Mouse (Mus musculus) skeletal muscle tissue, adult 2 months (tissue): ENCODE measurements around the gene Rptor.

ENCODE experiments used
- DNase-seq: peaks from one replicate; pipeline ENCODE4 v3.0.0-alpha.2; 2012; ENCODE audit warnings: low read depth, low spot score

Rptor gene

DNA sequence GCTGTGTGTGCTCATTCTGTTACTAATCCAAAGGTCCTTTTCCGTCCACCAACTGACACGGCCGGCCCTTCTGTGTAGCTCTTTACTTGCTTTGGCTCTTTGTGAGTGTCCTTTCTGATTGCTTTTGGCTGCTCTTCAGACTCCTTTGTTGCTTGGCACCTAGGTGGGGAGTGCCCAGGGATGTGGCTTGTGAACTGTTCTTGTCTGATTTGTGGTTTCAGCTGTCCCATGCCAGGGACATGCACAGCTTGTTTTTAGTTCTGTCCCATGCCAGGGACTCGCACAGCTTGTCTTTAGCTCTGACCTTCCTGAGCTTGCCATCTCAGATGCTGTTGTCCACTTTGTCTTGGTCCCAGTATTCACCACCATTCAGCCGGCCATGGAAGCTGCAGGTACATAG, 4.8 kb downstream of the Rptor start:
- no peak for DNase-seq

- DNase-seq = no peak
Observed at GRCm38 (mm10) chr11:119611496-119611895, 8.8 kb downstream of the Rptor start.

- DNase-seq = no peak
Observed at GRCm38 (mm10) chr11:119612179-119612578, 9.5 kb downstream of the Rptor start.

- peak; percentile 42 for DNase-seq
Observed at GRCm38 (mm10) chr11:119615087-119615486, 12.4 kb downstream of the Rptor start.

- no peak for DNase-seq
Observed at GRCm38 (mm10) chr11:119618763-119619162, 16.1 kb downstream of the Rptor start.

DNA sequence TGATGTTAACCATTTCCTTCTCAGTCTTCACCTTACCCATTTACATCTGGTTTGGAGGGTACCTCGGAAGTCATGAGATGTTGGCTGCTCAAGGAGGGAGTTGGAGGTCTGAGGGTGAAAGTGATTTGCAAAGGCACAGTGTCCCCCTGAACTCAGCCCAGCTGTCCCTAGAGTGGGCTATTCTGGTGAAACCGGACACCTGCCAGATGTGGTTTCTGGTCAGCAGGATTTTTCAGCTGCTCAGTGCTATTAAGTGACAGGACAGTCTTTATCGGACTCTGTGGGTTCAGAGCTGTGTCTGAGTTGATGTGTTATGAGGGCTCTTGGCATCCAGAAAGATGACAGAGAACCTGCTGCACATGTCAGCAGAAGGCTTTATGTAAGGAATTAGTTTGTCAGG, 18.6 kb downstream of the Rptor start:
- DNase-seq = no peak

DNA sequence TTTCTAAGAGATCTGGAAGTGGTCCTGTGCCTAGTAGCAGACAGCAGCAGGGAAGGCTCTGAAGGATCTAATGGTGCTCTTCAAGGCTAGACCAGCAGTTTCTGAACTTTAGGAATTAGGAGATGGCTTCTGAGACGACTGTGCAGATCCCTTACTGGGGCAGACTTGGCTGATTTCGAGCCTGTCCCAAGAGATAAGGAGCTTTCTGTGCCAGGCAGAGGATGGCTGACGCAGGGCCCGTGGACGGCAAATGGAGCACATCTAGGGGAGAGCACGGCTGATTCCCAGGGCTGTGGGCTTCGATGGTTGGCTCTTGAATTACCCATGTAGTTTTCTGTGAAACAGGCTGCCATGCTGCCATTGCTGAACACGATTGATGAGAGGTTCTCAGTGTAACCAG, 21.1 kb downstream of the Rptor start:
- DNase-seq = no peak

DNA sequence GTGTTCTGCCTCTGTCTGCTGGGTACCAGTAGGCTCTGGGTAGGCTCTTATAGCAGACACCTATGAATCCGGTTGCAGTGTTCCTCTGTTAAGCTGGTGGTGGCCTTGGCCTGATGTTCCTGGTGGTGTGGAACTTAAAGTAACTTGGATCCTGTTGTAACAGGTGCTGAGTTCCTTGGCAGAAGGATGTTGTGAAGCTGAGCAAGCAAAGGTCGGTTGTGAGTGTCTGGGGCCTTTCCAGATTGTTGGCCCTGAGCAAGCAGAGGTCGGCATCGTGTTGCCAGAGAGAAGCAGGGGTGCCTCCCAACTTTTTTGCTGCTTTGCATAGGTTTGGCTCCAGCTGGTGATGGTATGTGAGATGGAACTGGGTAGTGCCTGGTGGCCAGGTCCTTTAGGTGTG, 21.7 kb downstream of the Rptor start:
- peak; percentile 78 for DNase-seq

GRCm38 (mm10) chr11:119624955-119625354, 22.2 kb downstream of the Rptor start:
- DNase-seq = no peak

- peak; percentile 50 for DNase-seq
Observed at GRCm38 (mm10) chr11:119625476-119625875, 22.8 kb downstream of the Rptor start.

- no peak for DNase-seq
Observed at GRCm38 (mm10) chr11:119625943-119626342, 23.2 kb downstream of the Rptor start.

GRCm38 (mm10) chr11:119627243-119627642, 24.5 kb downstream of the Rptor start:
- no peak for DNase-seq

DNA sequence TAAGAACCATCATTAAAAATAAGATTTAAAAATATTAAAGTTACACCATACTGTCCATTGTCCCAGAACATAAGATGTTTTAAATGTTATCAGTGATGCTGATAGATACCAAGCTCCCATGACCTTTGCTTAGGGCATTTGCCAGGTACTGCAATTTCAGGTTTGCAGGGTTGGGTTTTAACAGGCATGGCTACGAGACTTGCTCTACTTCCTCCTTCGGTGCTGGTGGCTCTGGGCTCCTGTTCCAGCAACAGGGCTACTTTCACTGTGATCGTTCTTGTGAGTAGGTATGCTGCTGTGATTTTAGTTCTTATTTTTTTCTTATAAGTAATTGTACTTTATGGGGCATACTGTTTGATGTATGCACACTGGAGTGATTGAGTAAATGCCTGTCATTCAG, 26.4 kb downstream of the Rptor start:
- DNase-seq = no peak

- DNase-seq = no peak
Observed at GRCm38 (mm10) chr11:119630329-119630728, 27.6 kb downstream of the Rptor start.

- DNase-seq = no peak
Observed at GRCm38 (mm10) chr11:119631222-119631870, 28.6 kb downstream of the Rptor start.

GRCm38 (mm10) chr11:119636371-119636883, 33.7 kb downstream of the Rptor start:
- no peak for DNase-seq

DNA sequence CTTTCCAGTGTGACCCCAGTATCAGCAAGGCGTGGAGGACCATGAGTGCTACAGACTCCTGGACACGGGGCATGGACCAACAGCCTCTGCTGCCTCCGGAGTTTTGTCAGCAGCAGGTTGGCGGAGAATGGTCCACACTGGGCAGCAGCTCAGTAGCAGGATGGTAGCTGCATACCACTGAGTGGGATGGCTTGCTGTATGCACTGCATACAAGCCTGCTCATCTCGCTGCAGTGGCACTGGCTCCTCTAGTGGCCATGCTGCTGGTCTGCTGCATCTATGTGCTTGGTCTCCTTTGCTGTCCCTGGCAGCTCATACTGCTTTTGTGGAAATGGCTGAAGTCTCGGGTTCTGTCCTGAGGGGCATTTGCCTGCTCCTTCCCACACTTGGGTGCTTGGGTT, 34.8 kb downstream of the Rptor start:
- DNase-seq = no peak

DNA sequence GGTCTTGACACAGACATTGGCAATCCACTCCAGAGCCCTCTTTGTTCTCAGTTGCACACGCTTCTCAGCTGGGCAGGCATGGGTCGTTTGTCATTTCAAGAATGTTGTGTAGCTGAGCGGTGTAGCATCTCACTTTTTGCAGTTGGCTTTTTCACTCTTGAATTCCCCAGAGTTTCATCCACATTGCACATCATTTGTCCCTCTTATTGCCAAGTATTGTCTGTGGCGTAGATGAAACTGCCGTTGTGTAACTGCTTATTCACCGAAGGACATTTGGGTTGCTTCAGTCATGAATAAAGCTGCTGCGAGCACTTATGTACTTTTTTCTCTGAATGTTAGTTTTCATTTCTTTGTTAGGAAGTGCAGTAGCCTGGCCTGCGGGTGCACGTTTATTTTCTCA, 37.8 kb downstream of the Rptor start:
- no peak for DNase-seq

DNA sequence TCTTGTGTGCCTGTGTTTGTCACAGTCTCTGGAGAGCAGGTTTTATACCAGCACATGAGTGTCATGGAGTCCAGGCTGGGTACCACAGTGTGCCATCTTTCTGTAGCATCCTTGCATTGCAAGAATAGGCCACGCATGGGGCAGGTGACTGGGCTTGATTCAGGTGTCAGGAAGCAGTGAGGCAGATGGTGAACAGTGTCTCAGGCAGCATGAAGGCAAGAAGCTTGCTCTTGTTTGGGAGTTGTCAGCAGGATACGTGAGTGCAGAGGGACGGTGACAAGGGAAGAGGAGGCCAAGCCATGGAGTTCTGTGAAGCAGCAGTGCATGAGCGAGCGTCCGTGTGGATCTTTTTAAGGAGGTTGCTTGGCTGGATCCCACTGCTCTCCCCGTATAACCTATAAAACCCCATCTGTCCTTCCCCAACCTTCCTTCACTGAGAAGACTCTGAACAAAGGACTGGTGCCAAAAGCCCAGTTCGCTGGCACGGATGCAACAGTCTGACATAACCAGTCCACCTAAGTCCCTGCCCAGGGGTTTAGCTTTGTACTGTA, 39.2 kb downstream of the Rptor start:
- DNase-seq = peak; percentile 58

GRCm38 (mm10) chr11:119643347-119643746, 40.6 kb downstream of the Rptor start:
- DNase-seq = no peak

- DNase-seq = no peak
Observed at GRCm38 (mm10) chr11:119644140-119644539, 41.4 kb downstream of the Rptor start.

GRCm38 (mm10) chr11:119644612-119645379, 42.1 kb downstream of the Rptor start:
- no peak for DNase-seq

- DNase-seq = no peak
Observed at GRCm38 (mm10) chr11:119650456-119650855, 47.8 kb downstream of the Rptor start.
